Mouse (Mus musculus): ENCODE results near the gene Olfr279.

DNA sequence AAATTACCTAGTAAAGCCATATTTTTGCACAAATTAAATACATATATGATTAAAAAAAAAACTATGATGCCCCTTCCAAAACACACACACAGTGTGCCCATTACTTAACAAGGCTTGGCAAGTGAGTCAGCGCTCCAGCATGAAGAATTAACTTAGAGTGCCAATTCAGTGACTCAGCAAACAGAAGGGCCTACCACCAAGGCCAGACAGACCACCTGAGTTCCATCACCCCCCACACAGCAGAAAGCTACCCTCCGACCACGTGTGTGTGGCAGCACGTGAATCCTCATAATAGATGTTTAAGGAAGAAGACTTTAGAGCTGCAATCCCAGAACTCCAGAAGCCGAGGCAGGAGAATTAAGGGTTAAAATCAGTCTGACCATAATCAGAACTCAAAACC is 40.1 kb downstream of the Olfr279 start:
- TF ChIP-seq CTCF (IDR thresholded peaks at IDR 0.05; ENCODE audit: control insufficient read depth, insufficient read depth, low read length) (no peak), POLR2A (IDR thresholded peaks at IDR 0.05; ENCODE audit: borderline replicate concordance, control insufficient read depth, low read depth, low read length) (no peak)
